Mouse (Mus musculus) E14TG2a.4 (cell line): ENCODE results near the gene Chst8.

Experiments
- CTCF ChIP-seq: conservative IDR thresholded peaks from 2 replicates; pipeline ENCODE4 v1.5.1; 2014; ENCODE audit warnings: low read length
- NANOG ChIP-seq: IDR thresholded peaks from 2 replicates; pipeline ENCODE4 v1.6.1; 2014; ENCODE audit warnings: borderline replicate concordance, low read length, mixed read lengths
- POU5F1 ChIP-seq: IDR thresholded peaks from 2 replicates; pipeline ENCODE4 v1.6.1; 2014; ENCODE audit warnings: low read length, borderline replicate concordance

GRCm38 (mm10) chr7:34799950-34800511 lies 12.5 kb downstream of the Chst8 start:
- TF ChIP-seq CTCF: no peak
- no peak for TF ChIP-seq NANOG
- no peak for TF ChIP-seq POU5F1
